Mouse (Mus musculus): Measurements from ENCODE around the gene Map3k3.
A peak's percentile ranks its signal among the peaks of the same experiment; 100 is the strongest.

The Map3k3 gene

GRCm38 (mm10) chr11:106159216-106159920 is 75.0 kb downstream of the Map3k3 start:
- DNase-seq (ENCODE audit: low read depth), result peak; percentile 81

GRCm38 (mm10) chr11:106159921-106160840 is 75.8 kb downstream of the Map3k3 start:
- DNase-seq (ENCODE audit: low read depth), result peak; percentile 73

GRCm38 (mm10) chr11:106160841-106161721 is 76.7 kb downstream of the Map3k3 start, which contains the start of the genes Gm10840 and Limd2:
Gene Gm10840, plus strand, starts transcription at chr11:106160850.
Gene Limd2, minus strand, starts transcription at chr11:106160860.
- no peak for DNase-seq (ENCODE audit: low read depth)

GRCm38 (mm10) chr11:106162237-106162636 is 77.8 kb downstream of the Map3k3 start:
- DNase-seq (ENCODE audit: low read depth), result no peak

- no peak for DNase-seq (ENCODE audit: low read depth)
Observed at GRCm38 (mm10) chr11:106163546-106163945, 79.1 kb downstream of the Map3k3 start.

- DNase-seq (ENCODE audit: low read depth), result no peak
Observed at GRCm38 (mm10) chr11:106164601-106165180, 80.3 kb downstream of the Map3k3 start.

- peak; percentile 69 for DNase-seq (ENCODE audit: low read depth)
Observed at GRCm38 (mm10) chr11:106167435-106167834, 83.0 kb downstream of the Map3k3 start.

- DNase-seq (ENCODE audit: low read depth), result peak; percentile 57
Observed at GRCm38 (mm10) chr11:106170807-106171206, 86.4 kb downstream of the Map3k3 start.

GRCm38 (mm10) chr11:106173228-106173627 is 88.8 kb downstream of the Map3k3 start:
- DNase-seq (ENCODE audit: low read depth), result no peak

- DNase-seq (ENCODE audit: low read depth), result no peak
Observed at GRCm38 (mm10) chr11:106174372-106174771, 90.0 kb downstream of the Map3k3 start.

GRCm38 (mm10) chr11:106175081-106175480 is 90.7 kb downstream of the Map3k3 start:
- no peak for DNase-seq (ENCODE audit: low read depth)

GRCm38 (mm10) chr11:106176372-106176771 is 92.0 kb downstream of the Map3k3 start:
- DNase-seq (ENCODE audit: low read depth), result no peak

- peak; percentile 39 for DNase-seq (ENCODE audit: low read depth)
Observed at GRCm38 (mm10) chr11:106178036-106178782, 93.8 kb downstream of the Map3k3 start.

GRCm38 (mm10) chr11:106179711-106180448 is 95.5 kb downstream of the Map3k3 start:
- peak; percentile 46 for DNase-seq (ENCODE audit: low read depth)

GRCm38 (mm10) chr11:106180449-106180801 is 96.0 kb downstream of the Map3k3 start:
- no peak for DNase-seq (ENCODE audit: low read depth)

GRCm38 (mm10) chr11:106187326-106187725 is 102.9 kb downstream of the Map3k3 start:
- DNase-seq (ENCODE audit: low read depth), result no peak

- no peak for DNase-seq (ENCODE audit: low read depth)
Observed at GRCm38 (mm10) chr11:106191716-106192115, 107.3 kb downstream of the Map3k3 start.

- DNase-seq (ENCODE audit: low read depth), result no peak
Observed at GRCm38 (mm10) chr11:106192241-106192640, 107.8 kb downstream of the Map3k3 start.

GRCm38 (mm10) chr11:106192657-106193370 is 108.4 kb downstream of the Map3k3 start:
- DNase-seq (ENCODE audit: low read depth), result peak; percentile 50

Measured in 416B (cell line).